Mouse (Mus musculus): Measurements from ENCODE around the gene Enc1.

GRCm38 (mm10) chr13:97295101-97295852, 54.4 kb downstream of the Enc1 start:
- no peak for TF ChIP-seq POLR2A (IDR thresholded peaks at IDR 0.05; ENCODE audit: borderline replicate concordance, extremely low read depth, insufficient read depth, insufficient read length, poor library complexity, severe bottlenecking)
- TF ChIP-seq CTCF (IDR thresholded peaks at IDR 0.05; ENCODE audit: borderline replicate concordance, extremely low read depth, insufficient read depth, insufficient read length) = no peak

All from brain, embryonic 14.5 days (tissue).